8 mouse cellular contexts compared by ENCODE assay signal in the genomic region with DNA sequence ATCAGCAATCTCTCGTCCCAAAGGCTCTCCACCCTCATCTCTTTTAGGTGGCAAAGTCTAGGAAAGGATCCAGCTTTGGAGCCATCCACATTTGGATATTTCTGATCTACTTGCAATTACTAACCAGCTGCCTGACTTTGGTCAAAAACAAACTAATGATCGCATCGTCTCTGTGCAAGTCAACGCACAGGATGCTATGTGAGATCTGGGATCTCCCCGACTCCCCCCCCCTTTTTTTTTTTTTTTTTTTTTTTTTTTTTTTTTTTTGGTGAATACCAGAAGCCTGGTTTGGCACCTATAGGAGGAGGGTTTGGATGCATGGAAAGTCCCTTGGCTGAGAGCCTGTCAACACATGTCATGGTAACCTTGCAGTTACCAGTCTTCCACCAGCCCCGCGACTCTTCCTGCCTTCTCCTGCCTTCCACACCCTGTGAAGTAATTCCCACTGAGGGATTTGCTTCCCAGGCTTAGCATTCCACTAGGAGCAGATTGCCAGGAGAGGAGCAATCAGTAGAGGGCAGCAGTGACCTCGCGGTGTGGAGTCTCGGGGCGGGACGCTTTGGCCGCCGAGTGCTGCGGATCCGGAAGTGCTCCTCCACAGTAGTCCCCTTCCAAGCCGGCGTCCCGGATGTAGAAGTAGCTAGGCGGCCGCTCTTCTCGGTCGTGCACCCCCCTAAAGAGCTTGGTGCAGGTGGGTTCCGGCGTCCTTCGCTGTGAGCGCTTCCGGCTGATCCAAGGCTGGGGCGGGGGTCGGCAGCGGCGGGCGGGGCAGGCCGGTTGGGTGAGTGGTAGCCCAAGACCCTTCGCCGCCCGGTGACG. TPM values are rescaled to one million over a fixed set of nuclear protein-coding genes. Genes with fewer than 3 reads are reported as not detected.
DNase-seq lines count a peak whose midpoint lies in the region; ATAC-seq lines count a peak whose summit lies in the region.

A gene (plus strand): TSS at position 598 of the 819 bp plus-strand sequence.

- peak; percentile 97 for DNase-seq in R1 (ENCODE audit: low read depth, low spot score)
- DNase-seq in cerebellum, postnatal 25 days = peak; percentile 93 to 96
- DNase-seq in frontal cortex, postnatal 25 days (ENCODE audit: low spot score in 2 of 2) = peak; percentile 80 to 90
- peak; percentile 93 for DNase-seq in hindbrain, embryonic 14.5 days (ENCODE audit: low spot score)
- peak; percentile 89 to 90 for DNase-seq in layer of hippocampus, postnatal 36 days
- DNase-seq in lung, postnatal 36 days = peak; percentile 98
- peak; percentile 98 for DNase-seq in retina, postnatal 1 day
- DNase-seq in urinary bladder, adult 18-20 months (ENCODE audit: low spot score in 2 of 2) = peak; percentile 73 to 90

- peak within 1 kb of the TSS; percentile 58 for H3K4me2 ChIP-seq in hindbrain, embryonic 14.5 days (replicated peaks)

- 4% methylated on average over 38 of the region's 38 CpGs for WGBS in hindbrain, embryonic 14.5 days

- H3K4me3 ChIP-seq in hindbrain, embryonic 14.5 days (replicated peaks; ENCODE audit: low read length) = peak within 1 kb of the TSS; percentile 61

- H3K9ac ChIP-seq in hindbrain, embryonic 14.5 days = peak within 1 kb of the TSS; percentile 86

- peak within 1 kb of the TSS; percentile 68 for H3K27ac ChIP-seq in hindbrain, embryonic 14.5 days

- ATAC-seq in hindbrain, embryonic 14.5 days (ENCODE audit: low FRiP score) = peak; percentile 99

- no peaks in the 10 kb centered on the region for H3K9me3 ChIP-seq in hindbrain, embryonic 14.5 days (ENCODE audit: control insufficient read depth, low read length)

- peaks cover 15% of the 10 kb centered on the region; the same call in 1 of the 2 replicates for H3K4me1 ChIP-seq in hindbrain, embryonic 14.5 days (replicated peaks; ENCODE audit: control insufficient read depth, insufficient read depth, low read length)

- H3K27me3 ChIP-seq in hindbrain, embryonic 14.5 days (ENCODE audit: control insufficient read depth, insufficient read depth, low read length) = no peaks in the 10 kb centered on the region

- H3K36me3 ChIP-seq in hindbrain, embryonic 14.5 days (replicated peaks; ENCODE audit: control insufficient read depth, insufficient read depth) = no peaks in the 10 kb centered on the region

RNA-seq across cellular contexts. Expression of the gene that starts here (rescaled TPM):
- 34.5 TPM in 2 replicates for polyA plus RNA-seq in hindbrain, embryonic 14.5 days (2014; fragmentation: Nextera tagmentation; extraction: Ambion mirVana)
- total RNA-seq in layer of hippocampus, postnatal 36 days (2021) = 10 to 100 TPM; 13.5 to 16.1 TPM

Comparison
In these comparisons a context has a peak if more than half of its experiments do, and no peak if none do; other contexts are left out.
1. Peak in every context shown above with its lines: DNase-seq, ATAC-seq, H3K4me3 ChIP-seq and H3K27ac ChIP-seq.